Mouse (Mus musculus): ENCODE measurements around the gene Auts2.

The Auts2 gene

DNA sequence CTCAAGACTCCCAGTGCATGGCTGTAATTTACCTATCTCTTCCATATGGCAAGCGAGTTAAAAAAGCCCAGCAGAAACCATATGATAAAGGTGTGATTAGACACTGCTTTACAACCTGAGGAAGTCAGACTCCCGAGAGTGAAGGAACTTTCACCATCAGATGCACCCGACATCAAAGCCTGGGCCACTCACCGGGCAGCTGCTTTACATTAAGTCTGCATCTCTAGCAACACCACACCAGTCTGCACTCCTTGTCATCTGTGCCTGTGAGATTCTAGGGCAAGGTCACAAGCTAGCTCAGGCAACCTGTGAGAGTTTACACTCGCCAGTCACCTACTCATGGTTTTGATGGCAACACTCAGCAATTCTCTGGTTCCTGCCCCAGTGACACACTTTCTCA lies 596.3 kb downstream of the Auts2 start:
- in situ Hi-C loops (cut with MboI; ENCODE audit: low sequenced_read_pairs) = no loop called here

DNA sequence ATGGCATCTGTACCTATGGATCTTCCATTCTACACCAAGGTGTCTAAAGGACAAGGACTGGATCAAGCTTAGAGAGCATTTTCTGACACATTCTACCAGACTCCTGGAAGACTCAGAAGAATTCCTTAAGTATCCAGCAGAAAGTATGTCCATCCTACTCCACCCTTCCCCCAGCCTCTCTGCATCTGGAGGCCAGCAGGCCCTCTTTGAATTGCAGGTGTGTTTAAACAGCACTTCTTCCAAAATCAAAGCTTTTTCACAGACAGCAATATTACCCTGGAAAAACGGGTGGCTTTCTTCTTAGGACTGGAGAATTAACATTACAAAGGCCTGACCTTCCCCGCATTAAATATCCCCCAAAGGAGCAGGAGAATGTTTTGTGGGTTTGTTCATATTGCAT lies 598.4 kb downstream of the Auts2 start:
- in situ Hi-C loops (cut with MboI; ENCODE audit: low sequenced_read_pairs) = no loop called here

DNA sequence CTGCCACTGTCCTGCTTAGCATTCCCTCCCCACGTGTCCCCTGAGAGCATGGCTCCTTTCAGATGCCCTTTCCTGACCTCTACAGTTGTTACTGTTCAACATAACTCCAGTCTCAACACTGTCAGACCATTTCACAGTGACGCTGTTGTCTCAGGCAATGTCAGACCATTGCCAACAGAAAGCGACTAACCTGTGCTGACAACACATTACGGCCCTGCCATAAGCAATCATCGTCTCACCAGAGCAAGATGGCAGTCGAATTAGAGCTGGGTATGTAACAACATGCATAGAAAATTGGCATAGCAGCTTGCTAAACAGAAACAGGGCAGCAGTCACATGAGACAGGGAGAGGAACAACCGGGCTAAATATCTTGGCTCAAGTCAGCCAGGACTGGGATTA lies 614.4 kb downstream of the Auts2 start:
- in situ Hi-C loops (cut with MboI; ENCODE audit: low sequenced_read_pairs) = no loop called here

DNA sequence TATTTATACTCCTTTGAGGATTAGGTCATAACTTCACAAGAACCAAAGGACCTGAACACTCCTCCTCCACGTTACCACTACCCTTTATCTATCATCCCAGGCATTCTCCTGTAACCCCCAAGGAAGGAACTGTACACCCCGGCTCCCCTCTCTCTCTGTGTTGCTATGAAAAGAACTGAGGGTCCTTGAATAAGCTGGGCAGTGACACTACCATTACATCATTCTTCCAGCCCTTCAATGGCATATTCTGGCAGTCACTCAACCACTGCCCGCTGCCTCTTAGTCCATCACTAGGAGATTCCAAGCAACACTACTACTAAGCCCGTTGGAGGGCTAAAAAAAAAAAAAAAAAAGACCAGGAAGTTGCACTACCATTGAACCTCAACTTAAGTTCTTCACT lies 620.4 kb downstream of the Auts2 start:
- in situ Hi-C loops (cut with MboI; ENCODE audit: low sequenced_read_pairs) = no loop called here

DNA sequence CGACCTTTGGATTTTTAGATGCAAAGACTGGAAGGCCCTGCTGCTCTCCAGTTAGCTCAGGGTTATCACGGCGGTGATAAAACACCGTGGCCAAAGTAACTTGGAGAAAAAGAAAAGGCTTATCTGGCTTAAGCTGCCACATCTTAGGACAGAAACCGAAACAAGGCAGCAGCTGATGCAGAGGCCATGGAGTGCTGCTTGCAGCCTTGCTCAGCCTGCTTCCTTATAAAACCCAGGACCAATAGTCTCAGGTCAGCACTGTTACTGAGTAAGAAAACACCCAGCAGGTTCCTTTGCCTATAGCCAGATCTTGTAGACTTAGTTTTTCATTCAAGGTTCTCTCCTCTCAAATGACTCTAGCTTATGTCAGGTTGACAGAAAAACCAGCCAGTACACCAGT lies 621.0 kb downstream of the Auts2 start:
- in situ Hi-C loops (cut with MboI; ENCODE audit: low sequenced_read_pairs) = no loop called here

DNA sequence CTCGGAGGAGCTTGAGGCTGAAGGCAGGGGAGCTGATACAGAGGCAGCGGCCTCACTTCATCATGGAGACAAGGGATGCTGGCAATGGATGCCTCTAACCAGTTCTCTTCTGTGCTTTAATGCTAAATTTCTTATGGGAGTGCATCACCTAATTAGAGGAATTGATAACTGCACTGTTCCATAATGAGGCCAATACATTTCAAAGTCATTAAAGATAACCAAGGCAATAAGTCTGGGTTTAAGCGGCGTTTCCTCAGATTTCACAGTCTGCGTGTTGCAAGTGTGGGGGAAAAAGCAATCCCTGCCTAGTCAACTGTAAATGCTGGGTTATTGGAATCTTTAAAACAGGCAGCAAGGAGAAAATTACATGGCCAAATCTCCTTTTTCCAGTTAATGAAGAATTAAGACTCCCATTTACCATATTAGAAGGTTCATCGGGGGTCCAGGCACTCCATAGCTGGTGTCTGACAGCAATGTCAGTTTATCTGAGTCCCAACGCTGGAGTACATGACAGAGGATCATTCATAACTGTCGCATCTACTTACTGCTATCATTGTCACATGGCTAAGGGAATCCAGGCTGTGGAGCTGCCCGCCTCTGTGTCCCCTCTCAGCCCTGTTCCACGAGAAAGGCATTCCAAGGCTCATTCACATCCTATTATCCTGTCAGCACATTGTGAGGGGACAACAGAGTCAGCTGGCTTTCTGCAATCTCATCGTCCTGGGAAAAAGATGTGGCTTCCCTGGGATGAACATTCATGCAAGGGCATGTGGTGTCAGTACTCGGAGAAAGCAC lies 623.0 kb downstream of the Auts2 start:
- in situ Hi-C loops (cut with MboI; ENCODE audit: low sequenced_read_pairs) = no loop called here

DNA sequence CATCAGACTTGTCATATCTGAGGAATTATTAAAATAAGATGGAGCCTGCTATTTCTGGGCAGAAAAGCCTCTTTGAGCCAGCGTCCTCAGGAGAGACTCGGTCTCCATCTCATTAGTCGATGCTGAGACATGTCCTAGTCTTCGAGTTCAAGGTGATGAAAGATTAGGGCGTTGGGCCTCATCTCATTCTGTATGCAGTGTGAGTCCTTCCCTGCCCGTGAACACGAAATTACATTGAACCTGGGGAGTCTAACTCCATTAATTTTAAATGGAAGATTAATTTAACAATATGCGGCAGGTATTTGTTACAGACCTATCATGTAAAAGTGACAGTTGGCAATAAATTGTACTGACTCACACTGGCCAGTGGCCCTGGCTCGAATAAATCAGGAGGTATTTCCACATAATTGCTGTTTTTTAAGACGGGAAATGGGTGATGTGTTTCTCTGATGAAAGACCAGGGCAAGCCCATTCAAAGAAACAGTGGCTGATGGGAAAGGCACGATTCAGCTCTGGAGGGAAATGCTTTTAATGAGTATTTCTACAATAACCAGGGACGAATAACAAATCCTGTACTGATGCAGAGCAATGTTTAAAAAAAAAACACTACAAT lies 626.2 kb downstream of the Auts2 start:
- in situ Hi-C loops (cut with MboI; ENCODE audit: low sequenced_read_pairs) = no loop called here

DNA sequence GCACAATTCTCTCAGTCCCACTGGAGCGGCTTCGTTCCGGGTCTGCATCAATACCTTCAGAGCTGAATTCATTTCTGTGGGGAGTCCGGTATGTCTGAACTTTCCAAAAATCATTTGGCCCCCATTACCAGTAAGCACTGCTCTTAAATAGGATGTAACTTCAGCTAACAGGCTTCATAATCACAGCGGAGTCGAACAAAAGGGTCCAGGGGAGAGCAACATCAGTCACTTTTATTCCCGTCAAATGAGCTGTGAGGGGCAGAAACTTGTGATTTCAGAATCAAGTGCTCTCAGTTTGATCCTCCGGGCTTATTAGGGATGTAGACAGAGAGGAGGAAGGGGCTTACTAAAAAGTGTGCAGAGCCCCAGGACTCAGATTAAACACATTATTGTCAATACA lies 629.6 kb downstream of the Auts2 start:
- in situ Hi-C loops (cut with MboI; ENCODE audit: low sequenced_read_pairs) = no loop called here

DNA sequence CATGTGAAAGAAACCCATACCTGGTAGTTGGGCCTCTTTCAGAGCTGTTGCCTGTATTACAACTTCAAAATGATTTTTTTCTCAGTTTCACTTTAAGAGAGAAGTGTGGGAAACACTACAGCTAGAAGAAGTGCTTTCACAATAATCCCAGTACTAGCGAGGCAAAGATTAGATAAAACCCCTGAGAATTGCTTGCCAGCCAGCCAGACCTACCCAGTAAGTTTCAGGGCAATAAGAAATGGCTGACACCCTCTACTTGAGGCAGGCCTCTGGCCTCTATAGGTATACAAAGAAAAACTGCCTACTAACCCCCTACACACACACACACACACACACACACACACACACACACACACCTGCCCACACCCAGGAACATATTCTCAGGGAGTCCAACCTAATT lies 630.2 kb downstream of the Auts2 start:
- in situ Hi-C loops (cut with MboI; ENCODE audit: low sequenced_read_pairs) = no loop called here

DNA sequence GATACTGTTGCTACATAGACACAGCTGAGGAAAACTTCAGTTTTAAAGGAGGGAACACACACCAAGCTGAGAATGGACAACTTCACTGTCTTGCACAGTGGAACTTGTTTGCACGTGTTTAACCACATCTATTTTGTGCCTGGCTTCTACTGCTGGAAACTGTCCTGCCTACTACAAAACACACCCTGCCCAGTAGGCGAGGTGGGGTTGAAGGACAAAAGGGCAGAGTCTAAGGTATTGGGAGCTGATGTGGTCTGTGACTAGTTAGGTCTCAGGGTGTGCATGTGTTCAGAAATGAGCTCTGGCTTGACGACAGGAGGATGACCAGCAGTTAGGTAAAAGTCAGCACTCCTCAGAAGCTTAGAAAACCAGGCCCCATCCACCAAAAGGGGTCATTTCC lies 636.8 kb downstream of the Auts2 start:
- in situ Hi-C loops (cut with MboI; ENCODE audit: low sequenced_read_pairs) = no loop called here

DNA sequence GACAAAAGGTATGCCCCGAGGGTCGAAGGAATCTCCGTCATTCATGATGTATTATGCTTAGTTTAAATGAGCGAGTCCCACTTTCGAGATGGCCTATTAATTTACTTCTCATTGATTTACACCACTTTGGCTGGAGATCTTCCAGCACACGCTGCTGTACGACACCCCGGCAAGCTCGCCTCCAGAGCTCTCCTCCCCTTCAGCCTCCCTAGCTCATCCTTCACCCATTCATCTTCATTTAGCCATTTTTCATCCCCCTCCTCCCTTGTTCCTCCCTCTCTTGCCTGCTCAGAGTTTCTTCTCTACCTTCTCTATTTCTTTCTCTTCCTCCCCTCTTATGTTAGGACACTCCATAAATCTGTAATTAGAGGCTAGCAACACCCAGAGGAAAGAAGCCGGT lies 638.7 kb downstream of the Auts2 start:
- in situ Hi-C loops (cut with MboI; ENCODE audit: low sequenced_read_pairs) = no loop called here

DNA sequence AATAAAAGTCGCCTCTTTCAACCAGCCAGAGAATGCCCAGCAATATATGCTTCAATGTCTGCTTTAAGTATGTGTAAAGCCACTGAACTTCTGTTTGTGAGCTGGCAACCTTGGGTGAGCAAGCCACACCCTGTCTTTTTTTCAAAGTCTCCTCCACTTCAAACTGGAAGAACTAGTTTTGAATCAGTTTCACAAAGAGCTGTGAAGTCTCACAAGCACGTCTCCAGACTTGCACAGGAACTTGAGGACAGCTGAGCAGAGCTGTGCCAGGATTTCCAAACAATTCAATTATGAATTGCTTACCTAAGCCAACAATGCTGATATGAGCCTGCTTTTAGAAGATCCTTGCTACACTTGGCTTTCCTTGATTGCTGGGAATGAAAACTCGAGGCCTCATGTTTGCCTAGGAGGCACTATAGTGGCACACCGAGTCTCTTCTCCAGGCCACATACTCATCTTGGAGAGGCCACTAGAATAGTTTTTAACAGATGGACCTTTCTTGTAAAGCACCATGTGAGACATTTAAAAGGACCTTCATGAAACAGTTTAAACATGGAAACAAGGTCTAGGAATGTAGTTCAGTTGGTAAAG lies 645.0 kb downstream of the Auts2 start:
- in situ Hi-C loops (cut with MboI; ENCODE audit: low sequenced_read_pairs) = no loop called here

DNA sequence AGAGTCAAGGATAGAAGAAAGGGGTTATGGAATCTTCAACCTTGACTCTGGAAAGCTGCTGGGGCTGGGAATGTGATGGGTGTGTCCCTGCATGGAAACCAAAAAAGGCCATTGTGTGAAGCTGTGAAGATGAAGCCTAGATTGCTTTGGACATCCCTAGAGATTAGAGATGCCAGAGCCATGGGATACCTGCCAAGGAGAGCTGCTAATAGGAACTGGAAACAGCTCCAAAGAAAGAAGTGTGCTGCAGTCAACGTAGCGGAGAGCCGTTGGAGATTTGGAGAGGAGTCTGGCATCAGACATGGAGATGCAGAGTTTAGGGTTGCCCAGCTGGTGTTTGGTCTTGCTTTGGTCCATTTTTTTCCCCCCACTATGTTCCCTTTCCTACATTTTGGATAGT lies 656.5 kb downstream of the Auts2 start:
- in situ Hi-C loops (cut with MboI; ENCODE audit: low sequenced_read_pairs) = no loop called here

DNA sequence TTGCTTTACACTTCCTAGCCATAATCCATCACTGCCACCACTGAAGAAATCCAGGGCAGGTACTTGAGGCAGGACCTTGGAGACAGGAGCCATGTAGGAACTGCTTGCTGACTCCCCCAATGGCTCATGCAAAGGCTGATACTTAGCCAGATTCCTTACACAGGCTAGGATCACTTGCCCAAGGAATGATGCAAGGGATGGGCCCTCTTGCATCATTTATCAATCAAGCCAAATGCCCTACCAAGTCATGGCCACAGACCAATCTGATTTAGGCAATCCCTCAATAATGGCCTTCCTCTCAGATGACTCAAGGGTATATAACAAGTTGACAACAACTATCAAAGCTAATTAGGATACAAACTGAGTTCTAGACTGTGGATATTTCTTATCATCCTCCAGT lies 666.6 kb downstream of the Auts2 start:
- in situ Hi-C loops (cut with MboI; ENCODE audit: low sequenced_read_pairs) = no loop called here

DNA sequence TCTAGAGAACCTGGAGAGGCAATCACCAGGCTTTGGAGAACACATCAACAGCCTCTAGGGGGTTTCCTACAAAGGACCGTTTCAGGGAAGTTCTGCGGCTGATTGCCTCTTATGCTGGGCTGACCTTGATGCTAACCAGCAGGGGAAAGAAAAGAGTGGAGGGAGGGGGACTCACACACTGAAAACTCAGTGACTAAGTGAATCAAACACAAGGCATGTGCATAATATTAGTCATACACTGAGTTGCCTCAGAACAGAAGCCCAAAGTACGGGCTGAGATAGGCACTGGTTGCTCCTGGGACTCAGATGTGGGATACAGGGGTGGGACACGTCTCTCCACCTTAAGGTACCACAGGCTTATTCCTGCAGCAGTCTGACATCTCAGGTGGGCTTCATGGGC lies 667.2 kb downstream of the Auts2 start:
- in situ Hi-C loops (cut with MboI; ENCODE audit: low sequenced_read_pairs) = no loop called here

DNA sequence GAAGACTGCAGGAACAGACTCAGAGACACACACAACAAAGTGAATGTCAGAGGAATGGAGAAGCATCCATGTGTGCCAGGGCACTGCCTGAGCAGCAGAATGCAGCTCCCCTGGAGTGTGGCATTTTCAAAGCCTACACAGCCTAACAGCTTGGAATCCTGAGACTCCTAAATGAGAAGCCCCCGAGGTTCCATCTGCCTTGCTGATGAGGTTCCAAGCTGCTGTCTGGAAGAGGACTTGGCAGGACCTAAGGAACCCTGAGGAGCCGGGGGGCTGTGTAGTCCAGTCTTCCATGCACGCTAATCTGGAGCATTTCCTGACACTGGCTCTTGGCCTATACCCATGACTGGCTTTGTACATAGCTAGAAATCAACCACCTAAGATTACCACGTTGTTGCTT lies 670.0 kb downstream of the Auts2 start:
- in situ Hi-C loops (cut with MboI; ENCODE audit: low sequenced_read_pairs) = no loop called here

DNA sequence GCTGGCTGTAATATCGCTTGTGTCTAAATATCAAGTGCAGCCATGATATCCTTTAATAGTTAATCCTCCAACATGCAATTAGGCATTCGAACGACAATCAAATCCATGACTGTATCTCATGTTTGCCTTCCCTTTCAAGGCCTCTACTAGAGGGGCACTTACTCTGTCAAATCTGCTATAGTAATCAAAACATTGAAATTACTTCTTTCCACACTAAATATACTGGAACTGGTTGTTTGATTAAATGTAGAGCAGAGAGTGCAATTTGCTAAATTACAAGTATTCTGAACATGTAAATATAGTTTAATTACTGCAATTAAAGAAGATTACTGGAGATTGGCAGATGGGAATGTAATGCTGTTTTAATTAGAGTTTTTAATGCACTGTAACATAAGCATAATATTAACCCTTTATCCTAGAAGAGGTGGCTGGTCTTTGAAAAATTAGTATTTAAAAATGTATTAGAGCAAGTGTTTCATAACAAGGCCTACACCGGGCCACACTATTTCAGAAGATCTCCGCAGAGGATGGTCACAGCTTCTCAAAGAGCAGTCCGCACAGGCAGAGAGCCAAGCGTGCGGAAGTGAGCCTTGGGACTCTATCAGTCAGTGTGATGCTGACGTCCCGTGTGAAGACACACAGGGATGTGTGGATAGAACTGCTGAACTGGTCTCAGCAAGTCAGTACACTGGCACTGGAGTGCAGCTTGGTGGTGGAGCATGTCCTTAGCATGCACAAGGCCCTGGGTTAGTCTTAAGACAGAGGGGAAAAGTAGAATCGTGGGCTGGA lies 673.2 kb downstream of the Auts2 start:
- in situ Hi-C loops (cut with MboI; ENCODE audit: low sequenced_read_pairs) = no loop called here

DNA sequence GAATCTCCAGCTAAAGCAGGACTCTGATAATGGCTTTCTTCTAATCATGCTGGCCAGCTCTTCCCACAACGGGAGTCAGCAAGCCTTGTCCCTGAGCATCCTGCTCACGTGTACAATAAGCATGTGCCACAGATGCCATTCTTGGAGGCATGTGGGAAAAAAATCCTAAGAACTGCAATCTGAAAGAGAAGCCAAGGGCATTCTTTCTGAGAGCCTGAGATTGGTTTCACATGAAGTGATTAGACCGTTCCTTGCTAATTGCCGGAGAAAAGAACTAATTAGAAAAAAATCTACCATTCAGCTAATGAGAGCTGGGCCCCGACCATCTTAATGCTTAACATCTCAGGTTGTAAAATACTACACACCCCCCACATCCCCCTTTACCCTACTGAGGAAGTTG lies 677.9 kb downstream of the Auts2 start:
- in situ Hi-C loops (cut with MboI; ENCODE audit: low sequenced_read_pairs) = no loop called here

DNA sequence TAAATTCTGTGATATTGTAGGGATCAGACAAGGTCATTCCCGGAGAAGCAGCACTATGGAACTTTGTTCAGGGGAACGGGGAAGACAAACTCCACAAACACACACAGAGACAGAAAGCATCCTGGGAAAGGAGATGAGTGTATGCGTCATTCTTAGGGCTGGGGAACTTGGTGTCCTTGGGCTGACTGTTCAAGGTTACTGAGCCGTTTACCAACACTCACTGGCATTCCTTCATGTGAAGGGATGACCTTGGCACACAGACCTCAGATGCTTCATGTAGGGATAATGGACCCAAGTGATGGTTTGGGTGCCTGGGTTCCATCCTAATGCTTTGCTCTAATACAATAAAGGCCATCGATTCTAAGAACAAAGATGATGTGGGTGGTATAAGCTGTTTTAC lies 685.2 kb downstream of the Auts2 start:
- in situ Hi-C loops (cut with MboI; ENCODE audit: low sequenced_read_pairs) = no loop called here

DNA sequence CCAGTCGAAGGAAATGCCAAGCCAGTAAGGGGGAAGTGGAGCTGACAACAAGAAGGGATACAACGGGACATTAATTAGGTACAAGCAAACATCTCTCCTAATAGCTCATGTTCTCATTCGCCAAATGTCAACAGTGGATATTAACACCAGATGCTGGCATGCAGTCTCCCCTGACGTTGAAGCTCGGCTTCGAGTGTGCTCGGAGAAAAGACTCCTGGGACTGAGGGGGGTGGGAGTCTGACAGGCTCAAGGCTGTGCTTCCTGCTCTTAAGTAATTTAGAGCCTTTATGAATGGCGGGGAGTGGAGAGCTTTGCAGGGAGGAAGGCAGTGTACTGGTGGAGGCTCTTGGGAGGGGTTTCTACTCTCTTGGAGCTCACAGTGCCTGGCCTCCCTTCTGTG lies 687.8 kb downstream of the Auts2 start:
- in situ Hi-C loops (cut with MboI; ENCODE audit: low sequenced_read_pairs) = no loop called here

DNA sequence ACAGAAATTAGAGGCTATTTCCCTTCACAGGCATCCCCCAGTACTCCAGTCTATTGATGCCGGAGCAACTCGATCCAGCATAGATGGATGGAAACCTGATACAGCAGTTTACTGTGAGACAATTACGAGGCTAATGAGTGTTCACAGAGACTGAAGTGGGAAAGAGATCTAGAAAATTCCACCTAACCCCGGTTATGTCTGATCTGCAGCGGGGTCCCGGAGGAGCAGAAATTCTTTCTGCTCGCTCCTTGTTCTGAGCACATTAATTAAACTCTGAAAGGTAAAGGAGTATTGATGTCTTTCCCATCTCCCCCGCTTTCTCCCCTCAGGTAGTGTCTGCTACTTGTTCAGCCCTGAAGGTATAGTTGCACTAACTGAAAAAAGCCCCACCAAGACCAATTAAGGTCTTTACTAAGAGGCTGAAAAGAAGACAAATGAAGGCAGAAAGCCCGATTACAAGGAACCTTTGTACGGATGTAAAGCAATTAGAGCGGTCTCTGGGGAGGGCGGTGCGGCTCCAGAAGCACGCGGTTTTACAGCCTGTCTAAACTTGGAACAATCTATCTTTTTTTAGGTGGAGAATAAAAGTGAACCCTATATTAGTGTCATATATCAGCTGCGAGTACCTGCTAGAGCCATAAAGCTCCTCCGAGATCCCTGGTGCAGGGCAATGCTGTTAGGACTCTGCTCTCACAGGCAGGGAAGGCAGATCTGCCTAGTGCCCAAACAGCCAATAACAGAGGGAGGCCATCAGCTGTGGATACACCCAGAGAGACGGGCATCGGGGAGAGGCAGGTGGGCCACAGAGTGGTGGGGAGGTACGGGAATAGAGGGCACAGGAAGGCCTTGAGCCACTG lies 691.3 kb downstream of the Auts2 start:
- in situ Hi-C loops (cut with MboI; ENCODE audit: low sequenced_read_pairs) = no loop called here

All from CH12F3 (cell line).